Mouse (Mus musculus): ENCODE measurements around the gene Atxn2l. TPM values are rescaled to one million over a fixed set of nuclear protein-coding genes. Genes with fewer than 3 reads are reported as not detected.

Gene Atxn2l
- polyA plus RNA-seq, 1 experiment from 2014 or later = 44.8 TPM

Other genes with a start within 250 kb of the Atxn2l start
- 91.5 and 129 TPM in 2 replicates for gene Sbk1, start 230.8 kb downstream of the Atxn2l start, polyA plus RNA-seq (2016; fragmentation: Nextera tagmentation; extraction: Ambion mirVana)
- 1.6 and 2.6 TPM in 2 replicates for gene Lat, start 133.9 kb downstream of the Atxn2l start, polyA plus RNA-seq (2016; fragmentation: Nextera tagmentation; extraction: Ambion mirVana)
- 67.6 and 68.9 TPM in 2 replicates for gene Spns1, start 126.0 kb downstream of the Atxn2l start, polyA plus RNA-seq (2016; fragmentation: Nextera tagmentation; extraction: Ambion mirVana)
- gene Nfatc2ip, start 106.7 kb downstream of the Atxn2l start, polyA plus RNA-seq (2016; fragmentation: Nextera tagmentation; extraction: Ambion mirVana) = 2.6 and 2.8 TPM in 2 replicates
- 0.07 and 0.16 TPM in 2 replicates for gene Cd19, start 88.5 kb downstream of the Atxn2l start, polyA plus RNA-seq (2016; fragmentation: Nextera tagmentation; extraction: Ambion mirVana)
- 26.6 and 27.0 TPM in 2 replicates for gene Rabep2, start 74.7 kb downstream of the Atxn2l start, polyA plus RNA-seq (2016; fragmentation: Nextera tagmentation; extraction: Ambion mirVana)
- gene Atp2a1, start 40.3 kb downstream of the Atxn2l start, polyA plus RNA-seq (2016; fragmentation: Nextera tagmentation; extraction: Ambion mirVana) = 0.16 and 0.28 TPM in 2 replicates
- 54.1 and 58.7 TPM in 2 replicates for gene Sh2b1, start 28.0 kb downstream of the Atxn2l start, polyA plus RNA-seq (2016; fragmentation: Nextera tagmentation; extraction: Ambion mirVana)
- gene Tufm, start 16.1 kb downstream of the Atxn2l start, polyA plus RNA-seq (2016; fragmentation: Nextera tagmentation; extraction: Ambion mirVana) = 161 and 178 TPM in 2 replicates
- 206 and 215 TPM in 2 replicates for gene Eif3c, start 63.0 kb upstream of the Atxn2l start, polyA plus RNA-seq (2016; fragmentation: Nextera tagmentation; extraction: Ambion mirVana)
- 0.41 and 0.58 TPM in 2 replicates for gene Apobr, start 81.5 kb upstream of the Atxn2l start, polyA plus RNA-seq (2016; fragmentation: Nextera tagmentation; extraction: Ambion mirVana)
- 23.8 and 32.3 TPM in 2 replicates for gene Cln3, start 82.4 kb upstream of the Atxn2l start, polyA plus RNA-seq (2016; fragmentation: Nextera tagmentation; extraction: Ambion mirVana)
- not detected in 2 replicates for gene Il27, start 91.5 kb upstream of the Atxn2l start, polyA plus RNA-seq (2016; fragmentation: Nextera tagmentation; extraction: Ambion mirVana)
- 1.6 and 3.1 TPM in 2 replicates for gene Nupr1, start 127.4 kb upstream of the Atxn2l start, polyA plus RNA-seq (2016; fragmentation: Nextera tagmentation; extraction: Ambion mirVana)
- 61.9 and 63.5 TPM in 2 replicates for gene Sgf29, start 145.9 kb upstream of the Atxn2l start, polyA plus RNA-seq (2016; fragmentation: Nextera tagmentation; extraction: Ambion mirVana)
- 0.29 TPM in 1 of 2 replicates, not detected in the other for gene Sult1a1, start 173.0 kb upstream of the Atxn2l start, polyA plus RNA-seq (2016; fragmentation: Nextera tagmentation; extraction: Ambion mirVana)
- 186 and 216 TPM in 2 replicates for gene Bola2, start 192.0 kb upstream of the Atxn2l start, polyA plus RNA-seq (2016; fragmentation: Nextera tagmentation; extraction: Ambion mirVana)
- gene Slx1b, start 192.3 kb upstream of the Atxn2l start, polyA plus RNA-seq (2016; fragmentation: Nextera tagmentation; extraction: Ambion mirVana) = 14.1 and 15.5 TPM in 2 replicates
- 42.7 and 50.1 TPM in 2 replicates for gene Coro1a, start 204.3 kb upstream of the Atxn2l start, polyA plus RNA-seq (2016; fragmentation: Nextera tagmentation; extraction: Ambion mirVana)

Measured in midbrain, embryonic 10.5 days (tissue).